Mouse (Mus musculus) CH12.LX (cell line): ENCODE data around the gene Plpp3.

ENCODE experiments used
- CHD2 ChIP-seq: IDR thresholded peaks from 2 replicates; pipeline ENCODE4 v1.6.1; 2011; ENCODE audit warnings: low read length, improper control_type of control experiment
- CTCF ChIP-seq, 2 experiments: IDR thresholded peaks in 1 of 2; conservative IDR thresholded peaks in 1 of 2; 2 replicates each; pipeline ENCODE4 v1.5.1; 2011 to 2012; ENCODE audit warnings: low read depth in 2 of 2, low read length in 2 of 2, improper control_type of control experiment in 1 of 2, inconsistent platforms in 1 of 2, mild to moderate bottlenecking in 1 of 2, moderate library complexity in 1 of 2
- EP300 ChIP-seq: IDR thresholded peaks from 2 replicates; pipeline ENCODE4 v1.6.1; 2011; ENCODE audit warnings: low read length, improper control_type of control experiment
- MAX ChIP-seq: IDR thresholded peaks from 2 replicates; pipeline ENCODE4 v1.6.1; 2011; ENCODE audit warnings: low read length, improper control_type of control experiment
- NRF1 ChIP-seq: IDR thresholded peaks from 2 replicates; pipeline ENCODE4 v1.6.1; 2014; ENCODE audit warnings: low read depth, mild to moderate bottlenecking, inconsistent platforms, low read length, improper control_type of control experiment, moderate library complexity
- POLR2A ChIP-seq: IDR thresholded peaks from 2 replicates; pipeline ENCODE4 v1.6.1; 2011; ENCODE audit warnings: low read depth, mild to moderate bottlenecking, improper control_type of control experiment, low read length
- POLR2AphosphoS2 ChIP-seq: IDR thresholded peaks from 2 replicates; pipeline ENCODE4 v1.6.1; 2011; ENCODE audit warnings: low read depth, low read length, improper control_type of control experiment
- ZC3H11A ChIP-seq: IDR thresholded peaks from 2 replicates; pipeline ENCODE4 v1.6.1; 2012; ENCODE audit warnings: low read depth, mild to moderate bottlenecking, inconsistent platforms, low read length, improper control_type of control experiment
- ZMIZ1 ChIP-seq: IDR thresholded peaks from 2 replicates; pipeline ENCODE4 v1.6.1; 2012; ENCODE audit warnings: low read depth, mild to moderate bottlenecking, inconsistent platforms, low read length, improper control_type of control experiment
- ZNF384 ChIP-seq: IDR thresholded peaks from 2 replicates; pipeline ENCODE4 v1.6.1; 2012; ENCODE audit warnings: low read depth, low read length, improper control_type of control experiment, inconsistent platforms

DNA sequence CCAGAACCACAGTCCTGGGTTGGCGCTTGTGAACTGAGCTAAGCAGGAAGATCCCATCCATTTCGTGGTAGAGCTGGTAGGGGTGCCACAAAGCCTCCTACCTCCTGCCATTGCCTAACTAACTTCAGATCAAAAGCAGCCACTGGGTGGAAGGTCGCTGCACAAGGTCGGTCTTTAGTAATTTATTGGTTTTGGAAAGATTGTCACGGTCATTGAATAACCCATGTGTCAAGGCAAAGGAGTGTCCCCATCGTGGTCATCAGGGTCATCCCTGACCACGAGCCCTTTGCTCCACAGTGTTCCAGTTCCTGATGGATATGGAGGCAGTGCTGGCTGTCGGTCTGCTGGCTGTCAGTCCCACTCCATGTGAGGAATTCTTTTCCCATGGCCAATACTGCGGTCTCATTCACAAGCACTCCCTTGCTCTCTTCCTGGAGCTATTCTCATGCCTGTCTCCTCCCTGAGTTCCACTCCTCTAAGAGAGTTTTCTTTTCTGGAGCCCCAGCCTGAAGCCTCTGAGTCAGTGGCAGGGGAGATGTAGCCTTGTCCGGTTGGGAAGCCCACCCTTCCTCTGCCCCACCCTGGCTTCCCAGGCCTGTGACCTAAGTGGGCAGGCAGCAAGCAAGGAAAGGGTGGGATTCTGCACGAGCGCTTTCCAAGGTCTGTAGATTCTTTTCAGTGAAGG, 58.7 kb downstream of the Plpp3 start:
- no peak for TF ChIP-seq EP300
- no peak for TF ChIP-seq ZNF384
- no peak for TF ChIP-seq ZC3H11A
- no peak for TF ChIP-seq CTCF (conservative IDR thresholded peaks at IDR 0.05 in 1 of 2, IDR thresholded peaks at IDR 0.05 in 1 of 2; ENCODE audit: low read depth in 2 of 2, low read length in 2 of 2)
- no peak for TF ChIP-seq NRF1
- TF ChIP-seq POLR2AphosphoS2, result no peak
- TF ChIP-seq CHD2, result no peak
- no peak for TF ChIP-seq ZMIZ1
- TF ChIP-seq POLR2A, result no peak
- TF ChIP-seq MAX, result no peak
